ENCODE assay signal across 9 mouse cellular contexts in the genomic region with DNA sequence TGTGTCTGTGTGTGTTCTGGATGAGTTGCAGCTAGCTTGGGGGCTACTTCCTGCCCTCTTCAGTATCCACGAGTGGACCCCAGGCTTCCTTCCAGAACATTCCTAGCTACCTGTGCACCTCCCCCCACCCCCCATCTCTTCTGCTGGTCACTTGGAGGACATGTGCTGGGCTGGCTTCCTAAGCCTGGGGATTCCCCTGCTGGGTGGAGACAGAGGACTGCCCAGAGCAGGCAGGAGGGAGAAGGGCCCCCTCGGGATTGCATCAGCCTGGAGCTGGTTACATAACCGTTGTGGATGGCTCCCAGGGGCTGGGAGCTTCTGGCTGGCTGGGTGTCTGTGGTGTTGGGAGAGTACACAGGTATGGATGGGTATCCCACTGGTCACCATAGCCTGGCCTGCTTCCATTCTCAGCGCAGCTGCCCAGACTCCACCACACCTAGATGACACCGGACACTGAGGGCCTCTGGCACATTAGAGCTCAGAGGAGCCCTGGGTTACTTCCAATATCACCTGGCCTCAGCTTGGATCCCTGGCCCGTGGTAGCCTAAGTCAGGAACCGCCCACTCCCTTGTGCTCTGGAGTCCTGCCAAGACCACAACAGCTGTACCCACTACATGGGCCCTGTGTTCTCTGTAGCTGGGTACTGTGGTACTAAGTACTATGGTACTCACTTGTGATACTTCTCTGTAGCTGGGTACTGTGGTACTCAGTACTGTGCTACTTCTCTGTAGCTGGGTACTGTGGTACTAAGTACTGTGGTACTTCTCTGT. TPM values are rescaled to one million over a fixed set of nuclear protein-coding genes. Genes with fewer than 3 reads are reported as not detected.
DNase-seq lines count a peak whose midpoint lies in the region; ATAC-seq and TF ChIP-seq lines count a peak whose summit lies in the region.
"Had no signal": no experiment of that assay in that cellular context is flagged by ENCODE, and none has a peak within 500 bp of the region (broad histone marks: within the 10 kb centered on the region; RNA-seq: fewer than 3 reads in every experiment).

No protein-coding gene starts in this region.

- no peak for DNase-seq in frontal cortex, postnatal 25 days (ENCODE audit: low spot score in 2 of 2)
- DNase-seq in 416B (ENCODE audit: low read depth), result peak; percentile 60
- peak; percentile 24 to 66 for DNase-seq in gastrocnemius, adult 8-10 months (ENCODE audit: low spot score in 2 of 2)
- DNase-seq in right cerebral cortex, postnatal 25 days, result peak; percentile 71
- no peak for DNase-seq in midbrain, postnatal 0 days (ENCODE audit: low spot score)
- DNase-seq in yolk sac, embryonic 10.5 days (ENCODE audit: low spot score), result no peak

- no peak overlapping the region for H3K9ac ChIP-seq in liver, embryonic 15.5 days
- no peak overlapping the region for H3K9ac ChIP-seq in midbrain, postnatal 0 days (replicated peaks; ENCODE audit: low read length, poor library complexity, severe bottlenecking)
- H3K9ac ChIP-seq: limb, embryonic 12.5 days had no signal

- H3K27me3 ChIP-seq in liver, embryonic 15.5 days, result peaks cover 72% of the 10 kb centered on the region
- H3K27me3 ChIP-seq in midbrain, postnatal 0 days (ENCODE audit: insufficient read depth, low read length), result no peaks in the 10 kb centered on the region

- TF ChIP-seq CTCF in midbrain, postnatal 0 days (IDR thresholded peaks at IDR 0.05), result no peak

- H3K9me3 ChIP-seq in liver, embryonic 15.5 days (replicated peaks), result no peaks in the 10 kb centered on the region
- no peaks in the 10 kb centered on the region for H3K9me3 ChIP-seq in midbrain, postnatal 0 days (ENCODE audit: low read length)
- H3K9me3 ChIP-seq: limb, embryonic 12.5 days had no signal

- H3K36me3 ChIP-seq in liver, embryonic 15.5 days (replicated peaks), result no peaks in the 10 kb centered on the region
- H3K36me3 ChIP-seq in midbrain, postnatal 0 days (ENCODE audit: insufficient read depth, low read length), result peaks cover 5% of the 10 kb centered on the region; the same call in 1 of the 2 replicates
- H3K36me3 ChIP-seq: limb, embryonic 12.5 days had no signal

- no peak overlapping the region for H3K4me2 ChIP-seq in liver, embryonic 15.5 days
- no peak overlapping the region for H3K4me2 ChIP-seq in midbrain, postnatal 0 days (ENCODE audit: low read depth, low read length, poor library complexity, severe bottlenecking)
- H3K4me2 ChIP-seq: limb, embryonic 12.5 days had no signal

- no peak overlapping the region for H3K27ac ChIP-seq in liver, embryonic 15.5 days (replicated peaks)
- H3K27ac ChIP-seq in midbrain, postnatal 0 days (ENCODE audit: low read depth, low read length), result no peak overlapping the region
- H3K27ac ChIP-seq: limb, embryonic 12.5 days had no signal

- H3K4me1 ChIP-seq in liver, embryonic 15.5 days (replicated peaks), result peaks cover 16% of the 10 kb centered on the region
- peaks cover 31% of the 10 kb centered on the region for H3K4me1 ChIP-seq in midbrain, postnatal 0 days (ENCODE audit: insufficient read depth, low read length)

- 31% methylated on average over 7 of the region's 7 CpGs for WGBS in liver, embryonic 15.5 days (ENCODE audit: insufficient replicate concordance)
- WGBS in midbrain, postnatal 0 days, result 56% methylated on average over 7 of the region's 7 CpGs

- no peak overlapping the region for H3K4me3 ChIP-seq in liver, embryonic 15.5 days (replicated peaks)
- no peak overlapping the region for H3K4me3 ChIP-seq in midbrain, postnatal 0 days (ENCODE audit: low read depth, low read length)
- H3K4me3 ChIP-seq: limb, embryonic 12.5 days had no signal

- ATAC-seq in frontal cortex, adult (ENCODE audit: low TSS enrichment), result peak; percentile 55
- peak; percentile 78 for ATAC-seq in liver, embryonic 15.5 days (ENCODE audit: insufficient read depth)
- ATAC-seq in midbrain, postnatal 0 days (ENCODE audit: low FRiP score), result no peak

RNA-seq across cellular contexts. Expression of gene Chd5, which starts 6.9 kb away (rescaled TPM):
- under 1 TPM; 0.05 to 0.54 (median 0.12) TPM for total RNA-seq in gastrocnemius, adult 8-10 months (2022)
- polyA plus RNA-seq in liver, embryonic 15.5 days (2015; fragmentation: Nextera tagmentation; extraction: Ambion mirVana), result 0.03 and 0.16 TPM in 2 replicates
- total RNA-seq in midbrain, postnatal 0 days (2014; rRNA removed), result 95.0 and 98.6 TPM in 2 replicates
- polyA plus RNA-seq in midbrain, postnatal 0 days (2015; fragmentation: Nextera tagmentation; extraction: Ambion mirVana), result 77.6 and 107 TPM in 2 replicates

RNA-seq across cellular contexts. Expression of gene Rpl22, which starts 19.8 kb away (rescaled TPM):
- 100 to 1,000 TPM; 195 to 290 (median 232) TPM for total RNA-seq in gastrocnemius, adult 8-10 months (2022)
- polyA plus RNA-seq in liver, embryonic 15.5 days (2015; fragmentation: Nextera tagmentation; extraction: Ambion mirVana), result 146 and 201 TPM in 2 replicates
- 177 and 203 TPM in 2 replicates for total RNA-seq in midbrain, postnatal 0 days (2014; rRNA removed)
- polyA plus RNA-seq in midbrain, postnatal 0 days (2015; fragmentation: Nextera tagmentation; extraction: Ambion mirVana), result 125 and 148 TPM in 2 replicates

RNA-seq across cellular contexts. Expression of gene Rnf207, which starts 26.5 kb away (rescaled TPM):
- total RNA-seq in gastrocnemius, adult 8-10 months (2022), result not detected
- 0.08 TPM in 1 of 2 replicates, not detected in the other for polyA plus RNA-seq in liver, embryonic 15.5 days (2015; fragmentation: Nextera tagmentation; extraction: Ambion mirVana)
- total RNA-seq in midbrain, postnatal 0 days (2014; rRNA removed), result 7.6 and 15.2 TPM in 2 replicates
- polyA plus RNA-seq in midbrain, postnatal 0 days (2015; fragmentation: Nextera tagmentation; extraction: Ambion mirVana), result 7.2 and 8.8 TPM in 2 replicates

RNA-seq across cellular contexts. Expression of gene Icmt, which starts 48.3 kb away (rescaled TPM):
- total RNA-seq in gastrocnemius, adult 8-10 months (2022), result 10 to 100 TPM; 19.3 to 27.2 (median 21.6) TPM
- polyA plus RNA-seq in liver, embryonic 15.5 days (2015; fragmentation: Nextera tagmentation; extraction: Ambion mirVana), result 7.6 TPM in 2 replicates
- 34.6 and 38.9 TPM in 2 replicates for total RNA-seq in midbrain, postnatal 0 days (2014; rRNA removed)
- polyA plus RNA-seq in midbrain, postnatal 0 days (2015; fragmentation: Nextera tagmentation; extraction: Ambion mirVana), result 15.7 and 17.9 TPM in 2 replicates

RNA-seq across cellular contexts. Expression of gene Hes3, which starts 53.8 kb away (rescaled TPM):
- not detected for total RNA-seq in gastrocnemius, adult 8-10 months (2022)
- polyA plus RNA-seq in liver, embryonic 15.5 days (2015; fragmentation: Nextera tagmentation; extraction: Ambion mirVana), result not detected in 2 replicates
- total RNA-seq in midbrain, postnatal 0 days (2014; rRNA removed), result not detected in 2 replicates
- polyA plus RNA-seq in midbrain, postnatal 0 days (2015; fragmentation: Nextera tagmentation; extraction: Ambion mirVana), result 0.19 and 0.36 TPM in 2 replicates
- polyA plus RNA-seq: limb, embryonic 12.5 days had no signal

Comparison
In these comparisons a context has a peak if more than half of its experiments do, and no peak if none do; other contexts are left out.
1. DNase-seq: peak in 416B (single experiment), gastrocnemius, adult 8-10 months (2 of 2) and right cerebral cortex, postnatal 25 days (single experiment); none in frontal cortex, postnatal 25 days (0 of 2), midbrain, postnatal 0 days (single experiment) and yolk sac, embryonic 10.5 days (single experiment).
2. RNA of gene Chd5, which starts 6.9 kb away (total RNA-seq): 95.0 to 98.6 TPM in midbrain, postnatal 0 days; 0.05 to 0.54 TPM in gastrocnemius, adult 8-10 months; every median in the first group is over 10 times any median in the second.